Mouse (Mus musculus) frontal cortex, adult 2 months (tissue): Measurements from ENCODE around the gene Pspn. TPM values are rescaled to one million over a fixed set of nuclear protein-coding genes. Genes with fewer than 3 reads are reported as not detected.

Source experiments
- DNase-seq, 2 experiments: peaks; one replicate each; pipeline ENCODE4 v3.0.0; 2022; ENCODE audit warnings: low spot score in 1 of 2; ENCODE audit errors: extremely low spot score in 1 of 2
- polyA plus RNA-seq: library from polyadenylated mRNA; depleted of rRNA; stranded (reverse); fragments of >200 nt; gene quantifications from 2 replicates; pipeline ENCODE4 v1.2.3, GENCODE M21; 2012; rRNA removed

Gene Pspn
- polyA plus RNA-seq, 1 experiment = 0.44 TPM

DNA sequence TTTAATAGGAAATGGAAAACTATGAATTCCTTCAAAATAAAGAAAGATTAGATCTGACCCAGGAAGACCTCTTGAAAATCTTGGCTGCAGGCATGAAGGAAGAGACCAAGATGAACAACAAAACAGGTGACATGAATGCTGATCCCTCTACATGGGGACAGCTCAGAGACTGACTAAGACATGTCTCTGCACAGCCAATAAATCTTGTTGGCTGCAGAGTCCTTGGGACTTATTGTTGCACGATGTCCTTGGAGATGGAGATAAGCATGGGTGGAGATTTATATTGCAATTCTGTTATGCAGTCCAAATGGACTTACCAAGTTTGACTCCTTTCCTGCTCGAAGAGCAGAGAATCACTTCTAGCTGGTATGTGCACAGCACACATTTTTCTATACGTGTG, 30.5 kb downstream of the Pspn start:
- no peak for DNase-seq

DNA sequence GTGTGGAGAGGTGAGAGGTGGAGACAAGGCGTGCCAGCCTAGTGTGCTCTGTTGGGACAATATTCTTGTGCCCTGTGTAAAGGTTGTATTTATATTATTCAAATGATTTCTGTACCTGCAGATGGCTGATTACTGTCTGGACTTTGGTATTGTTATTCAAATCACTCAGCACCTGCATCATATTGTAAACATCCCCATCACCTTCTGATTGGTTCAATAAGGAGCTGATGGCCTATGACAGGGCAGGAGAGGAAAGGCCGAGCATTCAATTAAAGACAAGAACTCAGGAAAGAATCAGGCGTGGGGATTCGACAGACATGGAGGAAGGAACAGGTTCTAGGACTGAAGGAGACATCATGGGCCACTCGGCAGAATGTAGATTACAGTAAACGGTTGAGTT, 36.2 kb downstream of the Pspn start:
- no peak for DNase-seq

DNA sequence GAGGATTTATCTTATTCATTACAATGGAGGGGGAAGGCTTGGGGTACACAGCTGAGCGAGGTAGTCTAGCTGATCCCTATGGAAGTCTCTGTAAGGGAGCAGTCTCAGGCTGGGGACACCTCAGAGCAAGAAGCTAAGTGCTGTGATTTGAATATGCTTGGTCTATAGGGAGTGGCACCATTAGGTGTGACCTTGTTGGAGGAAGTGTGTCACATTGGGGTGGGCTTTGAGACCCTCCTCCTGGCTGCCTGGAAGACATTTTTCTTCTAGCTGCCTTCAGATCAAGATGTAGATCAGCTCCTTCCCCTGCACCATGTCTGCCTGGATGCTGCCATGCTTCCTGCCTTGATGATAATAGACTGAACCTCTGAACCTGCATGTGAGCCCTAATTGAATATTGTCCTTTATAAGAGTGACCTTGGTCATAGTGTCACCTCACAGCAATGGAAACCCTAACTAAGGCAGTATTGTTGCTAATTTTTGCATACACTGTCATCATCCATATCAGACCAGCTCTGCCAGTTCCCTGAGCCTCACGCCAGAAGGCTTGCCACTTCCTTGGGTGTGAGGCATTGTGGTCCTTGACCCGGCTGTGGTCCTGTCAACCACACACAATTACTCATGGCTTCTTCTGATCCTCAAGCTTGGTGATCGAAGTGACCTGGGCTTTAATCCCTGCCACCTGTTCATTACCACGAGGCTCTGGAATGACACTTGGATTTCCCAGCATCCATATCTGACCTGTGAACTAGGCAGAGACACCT, 37.0 kb downstream of the Pspn start:
- no peak for DNase-seq

DNA sequence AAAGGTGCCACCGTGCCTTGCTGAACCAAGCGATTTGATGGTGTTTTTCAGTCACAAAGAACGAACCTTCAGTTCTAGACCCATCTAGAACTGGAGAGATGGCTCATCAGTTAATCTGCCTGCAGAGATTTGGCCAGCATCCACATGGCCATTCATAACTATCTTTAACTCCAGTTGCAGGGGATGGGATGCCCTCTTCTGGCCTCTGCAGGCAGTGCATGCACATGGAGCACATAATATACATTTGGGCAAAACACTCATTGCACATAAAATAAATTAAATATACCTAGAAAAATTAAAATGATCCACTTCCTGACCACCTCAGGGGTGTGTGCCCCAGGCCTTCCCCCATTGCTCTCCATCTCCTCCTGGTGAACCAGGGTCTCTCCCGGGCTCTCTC, 37.9 kb downstream of the Pspn start:
- no peak for DNase-seq

DNA sequence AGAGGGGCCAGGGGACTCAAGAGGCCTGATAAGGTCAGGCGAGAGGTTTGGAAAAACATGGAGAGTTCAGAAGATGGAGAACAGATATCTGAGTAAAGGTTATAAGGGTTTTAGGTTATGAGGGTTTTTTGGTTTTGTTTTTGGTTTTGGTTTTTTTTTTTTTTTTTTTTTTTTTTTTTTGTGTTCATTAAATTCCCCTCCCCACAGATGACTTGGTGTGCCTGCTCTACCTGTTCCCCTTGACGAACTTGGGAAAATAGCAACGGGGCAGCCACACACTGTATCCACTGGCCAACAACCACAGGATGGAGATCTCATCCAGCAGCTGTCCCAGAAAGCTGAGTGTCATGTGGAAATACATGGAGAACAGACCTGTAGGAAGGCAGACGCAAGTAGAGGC, 41.2 kb downstream of the Pspn start:
- DNase-seq = no peak

DNA sequence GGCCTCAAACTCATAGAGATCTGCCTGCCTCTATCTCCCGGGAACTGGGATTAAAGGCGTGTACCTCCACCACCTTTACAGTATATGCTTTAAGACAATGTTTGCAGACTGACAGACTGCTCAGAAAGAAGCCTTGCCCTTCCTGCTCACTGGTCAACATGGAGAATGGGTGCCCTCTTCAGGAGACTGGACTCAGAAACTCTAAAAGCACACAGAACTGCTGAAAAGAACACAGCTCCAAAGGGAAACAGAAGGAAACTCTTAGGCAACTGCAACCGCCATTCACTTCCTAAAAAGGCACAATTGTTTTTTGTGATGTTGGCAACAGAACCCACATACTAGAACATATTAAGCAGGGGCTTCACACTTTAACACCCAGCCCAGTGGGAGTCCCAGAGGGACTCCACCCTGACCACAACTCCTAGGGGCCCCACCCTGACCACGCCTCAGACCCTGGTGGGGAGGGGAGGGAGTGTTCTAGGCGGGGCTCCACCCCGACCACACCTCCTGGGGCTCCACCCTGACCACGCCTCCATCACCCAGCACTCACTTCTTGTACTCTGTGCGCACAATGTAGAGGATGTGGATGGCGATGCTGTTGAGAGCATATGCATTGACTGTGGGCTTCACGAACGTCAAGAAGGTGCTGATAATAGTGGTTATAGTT, 41.9 kb downstream of the Pspn start:
- DNase-seq = no peak

DNA sequence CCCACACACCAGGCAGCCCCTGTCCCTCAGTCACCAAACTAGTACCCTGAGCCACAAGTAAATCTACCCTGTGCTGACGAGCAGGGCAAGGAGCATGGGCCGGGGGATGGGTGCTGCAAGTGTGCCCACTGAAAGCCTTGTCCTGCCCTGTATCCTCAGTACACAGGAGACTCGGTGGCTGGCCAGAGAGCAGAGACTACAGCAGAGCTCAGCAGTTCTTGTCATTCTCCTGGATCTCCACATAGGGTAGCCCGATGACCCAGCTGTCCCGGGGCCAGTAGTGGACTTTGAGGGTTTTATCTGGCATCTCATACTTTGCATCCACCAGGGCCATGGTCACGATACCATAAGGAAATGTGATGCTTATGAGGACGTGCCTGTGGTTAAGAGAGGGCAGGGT, 44.9 kb downstream of the Pspn start:
- DNase-seq = no peak

DNA sequence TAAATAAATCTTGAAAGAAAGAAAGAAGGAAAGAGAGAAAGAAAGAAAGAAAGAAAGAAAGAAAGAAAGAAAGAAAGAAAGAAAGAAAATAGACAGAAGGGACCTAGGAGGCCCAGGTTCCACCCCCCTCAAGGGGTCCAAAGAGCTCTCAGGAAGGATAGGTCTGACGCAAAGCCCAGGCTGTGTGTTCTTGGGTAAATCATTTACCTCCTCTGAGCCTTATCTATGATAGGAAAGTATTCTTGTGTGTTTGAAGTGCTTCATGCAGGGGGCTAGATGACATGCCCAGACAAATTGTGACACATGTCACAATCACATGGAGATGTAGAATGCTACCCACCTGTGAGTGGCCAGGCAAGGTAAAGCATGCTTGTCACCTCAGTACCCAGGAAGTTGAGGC, 47.2 kb downstream of the Pspn start:
- DNase-seq = no peak

DNA sequence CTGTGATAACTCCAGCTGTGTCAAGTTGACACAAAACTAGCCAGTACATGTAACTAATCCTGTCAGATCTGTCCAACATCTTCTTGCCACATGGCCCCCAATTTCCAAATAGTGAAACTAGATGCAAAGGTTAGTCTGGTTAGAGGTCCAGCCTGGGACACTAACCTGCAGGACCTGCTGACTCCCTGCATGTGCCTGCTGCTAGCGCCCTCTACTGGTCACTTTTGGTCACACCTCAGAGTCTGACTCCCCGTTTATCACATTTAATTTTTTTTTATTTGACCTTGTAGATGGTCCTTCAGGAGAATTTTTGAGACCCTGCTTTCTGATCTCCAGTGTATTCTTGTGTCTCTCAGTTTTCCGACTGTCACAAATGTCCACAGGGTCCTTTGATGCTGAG, 48.9 kb downstream of the Pspn start:
- DNase-seq = peak in 1 of 2 experiments; percentile 68

Other genes starting within 250 kb of the Pspn start
- gene Nrtn, start 242.5 kb downstream of the Pspn start, polyA plus RNA-seq = 5.9 and 7.4 TPM in 2 replicates
- 145 and 149 TPM in 2 replicates for gene Dus3l, start 235.3 kb downstream of the Pspn start, polyA plus RNA-seq
- 3.5 and 4.2 TPM in 2 replicates for gene Prr22, start 229.8 kb downstream of the Pspn start, polyA plus RNA-seq
- gene Rfx2, start 169.0 kb downstream of the Pspn start, polyA plus RNA-seq = 3.6 and 4.0 TPM in 2 replicates
- 0.04 TPM in 1 of 2 replicates, not detected in the other for gene Acsbg2, start 125.6 kb downstream of the Pspn start, polyA plus RNA-seq
- gene 1700061G19Rik, start 124.5 kb downstream of the Pspn start, polyA plus RNA-seq = 0.12 and 0.15 TPM in 2 replicates
- 73.3 and 80.1 TPM in 2 replicates for gene Mllt1, start 64.6 kb downstream of the Pspn start, polyA plus RNA-seq
- gene Acer1, start 17.9 kb downstream of the Pspn start, polyA plus RNA-seq = not detected in 2 replicates
- gene Clpp, start 9.7 kb downstream of the Pspn start, polyA plus RNA-seq = 146 and 147 TPM in 2 replicates
- 32.4 and 36.0 TPM in 2 replicates for gene Alkbh7, start 2.7 kb downstream of the Pspn start, polyA plus RNA-seq
- 74.7 and 86.4 TPM in 2 replicates for gene Gtf2f1, start 11.3 kb upstream of the Pspn start, polyA plus RNA-seq
- gene Gm17949, start 11.5 kb upstream of the Pspn start, polyA plus RNA-seq = 0.08 TPM in 1 of 2 replicates, not detected in the other
- gene Khsrp, start 31.5 kb upstream of the Pspn start, polyA plus RNA-seq = 62.6 and 64.9 TPM in 2 replicates
- 0.57 and 0.66 TPM in 2 replicates for gene Slc25a41, start 41.6 kb upstream of the Pspn start, polyA plus RNA-seq
- gene Crb3, start 59.1 kb upstream of the Pspn start, polyA plus RNA-seq = 1.0 and 1.7 TPM in 2 replicates
- gene Slc25a23, start 59.8 kb upstream of the Pspn start, polyA plus RNA-seq = 290 and 350 TPM in 2 replicates
- gene Dennd1c, start 78.5 kb upstream of the Pspn start, polyA plus RNA-seq = 2.3 and 2.4 TPM in 2 replicates
- 514 and 612 TPM in 2 replicates for gene Tubb4a, start 87.8 kb upstream of the Pspn start, polyA plus RNA-seq
- gene Tnfsf9, start 105.3 kb upstream of the Pspn start, polyA plus RNA-seq = 1.4 and 1.6 TPM in 2 replicates
- 0.40 and 0.66 TPM in 2 replicates for gene Cd70, start 149.8 kb upstream of the Pspn start, polyA plus RNA-seq
- not detected in 2 replicates for gene Tnfsf14, start 194.2 kb upstream of the Pspn start, polyA plus RNA-seq
- 0.18 and 1.6 TPM in 2 replicates for gene C3, start 228.1 kb upstream of the Pspn start, polyA plus RNA-seq
- 25.0 and 26.1 TPM in 2 replicates for gene Gpr108, start 248.4 kb upstream of the Pspn start, polyA plus RNA-seq
- gene Trip10, start 249.4 kb upstream of the Pspn start, polyA plus RNA-seq = 7.9 and 10.0 TPM in 2 replicates